Mouse (Mus musculus) cerebellum, postnatal 14 days (tissue): ENCODE results near the gene Xpo6.
A peak's percentile ranks its signal among the peaks of the same experiment; 100 is the strongest.

Experiments used
- DNase-seq, 2 experiments: peaks; one replicate each; pipeline ENCODE4 v3.0.0; 2021; ENCODE audit warnings: mixed read lengths in 2 of 2

Gene Xpo6

GRCm38 (mm10) chr7:126119819-126120218 is 80.5 kb downstream of the Xpo6 start:
- no peak for DNase-seq

GRCm38 (mm10) chr7:126113263-126113662 is 87.0 kb downstream of the Xpo6 start:
- no peak for DNase-seq

- no peak for DNase-seq
Measured at GRCm38 (mm10) chr7:126111230-126111629, 89.1 kb downstream of the Xpo6 start.

- DNase-seq: no peak
Measured at GRCm38 (mm10) chr7:126109898-126110297, 90.4 kb downstream of the Xpo6 start.

GRCm38 (mm10) chr7:126100440-126100839 is 99.9 kb downstream of the Xpo6 start:
- no peak for DNase-seq

GRCm38 (mm10) chr7:126099835-126100234 is 100.5 kb downstream of the Xpo6 start:
- DNase-seq: no peak

- no peak for DNase-seq
Measured at GRCm38 (mm10) chr7:126099163-126099775, 101.0 kb downstream of the Xpo6 start.

- no peak for DNase-seq
Measured at GRCm38 (mm10) chr7:126097219-126097915, 102.9 kb downstream of the Xpo6 start.

GRCm38 (mm10) chr7:126096596-126096995 is 103.7 kb downstream of the Xpo6 start:
- no peak for DNase-seq

GRCm38 (mm10) chr7:126094738-126095137 is 105.6 kb downstream of the Xpo6 start:
- no peak for DNase-seq

GRCm38 (mm10) chr7:126093162-126093561 is 107.1 kb downstream of the Xpo6 start:
- peak in 1 of 2 experiments; percentile 2 for DNase-seq

- DNase-seq: peak; percentile 82 to 83
Measured at GRCm38 (mm10) chr7:126089782-126090181, 110.5 kb downstream of the Xpo6 start.

- DNase-seq: peak; percentile 40 to 73
Measured at GRCm38 (mm10) chr7:126088155-126088554, 112.1 kb downstream of the Xpo6 start.

GRCm38 (mm10) chr7:126087602-126088001 is 112.7 kb downstream of the Xpo6 start:
- no peak for DNase-seq

GRCm38 (mm10) chr7:126086321-126086741 is 114.0 kb downstream of the Xpo6 start:
- no peak for DNase-seq

- DNase-seq: no peak
Measured at GRCm38 (mm10) chr7:126085154-126085553, 115.1 kb downstream of the Xpo6 start.

- no peak for DNase-seq
Measured at GRCm38 (mm10) chr7:126083980-126084348, 116.3 kb downstream of the Xpo6 start.

GRCm38 (mm10) chr7:126083341-126083979 is 116.8 kb downstream of the Xpo6 start:
- DNase-seq: peak in 1 of 2 experiments; percentile 53

GRCm38 (mm10) chr7:126082286-126082741 is 118.0 kb downstream of the Xpo6 start, which contains the start of gene Gsg1l:
TSS of gene Gsg1l (minus strand) at chr7:126082411.
- DNase-seq: no peak

- peak; percentile 53 to 72 for DNase-seq
Measured at GRCm38 (mm10) chr7:126081727-126082285, 118.5 kb downstream of the Xpo6 start.

GRCm38 (mm10) chr7:126080949-126081654 is 119.2 kb downstream of the Xpo6 start:
- DNase-seq: peak in 1 of 2 experiments; percentile 47

GRCm38 (mm10) chr7:126076935-126077334 is 123.4 kb downstream of the Xpo6 start:
- no peak for DNase-seq

GRCm38 (mm10) chr7:126075058-126075457 is 125.2 kb downstream of the Xpo6 start:
- no peak for DNase-seq
